Mouse (Mus musculus) kidney, postnatal 4 days (tissue): ENCODE results near the gene Alkbh4.
A peak's percentile ranks its signal among the peaks of the same experiment; 100 is the strongest.
"Not testable (repeated sequence)": the region's sequence is repeated elsewhere in the genome, so short reads cannot be mapped to it uniquely, and the experiment has no call there.

Experiments used
- DNase-seq, 2 experiments: peaks; one replicate each; pipeline ENCODE4 v3.0.0; 2021; ENCODE audit warnings: mixed read lengths in 2 of 2

Gene Alkbh4

DNA sequence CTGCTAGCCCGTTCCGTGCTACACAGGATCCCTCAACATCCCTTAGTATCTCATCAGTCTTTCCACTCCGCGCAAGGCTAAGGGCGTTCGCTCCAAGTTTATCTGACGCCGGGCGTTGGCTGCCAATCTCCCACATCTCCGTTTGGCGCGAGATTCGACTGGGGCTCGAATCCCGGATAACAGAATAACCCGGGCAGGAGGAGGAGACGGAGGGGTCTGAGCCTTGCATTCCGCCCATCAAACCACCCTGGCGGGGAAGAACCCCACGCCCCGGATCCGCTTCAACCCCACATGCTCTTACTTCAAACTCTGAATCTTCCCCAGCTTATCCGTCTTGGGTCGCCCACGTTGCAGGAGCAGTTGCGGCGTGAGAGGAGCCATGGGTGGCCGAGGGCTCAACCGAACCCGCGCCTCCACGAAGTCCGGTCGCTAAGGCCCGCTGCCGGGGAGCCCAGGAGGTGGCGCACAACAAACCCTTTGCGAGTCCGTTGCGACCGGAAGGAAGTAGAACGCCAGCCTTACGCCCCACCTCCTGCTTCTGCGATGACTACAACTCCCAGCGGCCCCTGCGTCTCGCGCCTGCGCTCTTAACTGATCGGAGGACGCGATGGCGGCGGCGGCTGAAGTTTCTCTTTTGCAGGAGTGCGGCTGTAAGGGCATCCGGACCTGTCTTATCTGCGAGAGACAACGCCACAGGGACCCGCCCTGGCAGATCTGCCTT is at the start of gene Alkbh4, which contains the start of gene Lrwd1:
Gene Alkbh4, plus strand, starts transcription at position 576 of the 721 bp plus-strand sequence.
Gene Lrwd1, minus strand, starts transcription at position 504 of the 721 bp plus-strand sequence.
- peak; percentile 97 to 98 for DNase-seq

DNA sequence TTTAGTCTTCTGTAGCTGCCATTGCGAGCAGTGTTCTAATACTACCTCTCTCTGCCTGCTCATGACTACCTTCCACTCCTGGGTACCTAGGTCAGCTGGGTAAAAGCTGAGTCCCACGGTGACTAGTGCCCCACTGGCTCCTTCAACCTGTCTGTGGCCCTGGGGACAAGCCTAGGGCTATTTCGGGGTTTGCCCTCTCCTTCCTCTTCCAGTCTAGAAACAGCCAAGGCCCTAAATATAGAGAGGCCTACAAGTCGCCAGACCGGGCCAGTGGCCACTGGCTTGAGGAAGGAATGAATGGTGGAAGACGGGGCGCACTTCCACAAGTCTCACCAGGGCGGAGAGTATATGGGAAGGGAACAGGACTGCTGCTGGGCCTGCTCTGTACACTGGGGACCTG is 49.7 kb upstream of the Alkbh4 start:
- DNase-seq = no peak

DNA sequence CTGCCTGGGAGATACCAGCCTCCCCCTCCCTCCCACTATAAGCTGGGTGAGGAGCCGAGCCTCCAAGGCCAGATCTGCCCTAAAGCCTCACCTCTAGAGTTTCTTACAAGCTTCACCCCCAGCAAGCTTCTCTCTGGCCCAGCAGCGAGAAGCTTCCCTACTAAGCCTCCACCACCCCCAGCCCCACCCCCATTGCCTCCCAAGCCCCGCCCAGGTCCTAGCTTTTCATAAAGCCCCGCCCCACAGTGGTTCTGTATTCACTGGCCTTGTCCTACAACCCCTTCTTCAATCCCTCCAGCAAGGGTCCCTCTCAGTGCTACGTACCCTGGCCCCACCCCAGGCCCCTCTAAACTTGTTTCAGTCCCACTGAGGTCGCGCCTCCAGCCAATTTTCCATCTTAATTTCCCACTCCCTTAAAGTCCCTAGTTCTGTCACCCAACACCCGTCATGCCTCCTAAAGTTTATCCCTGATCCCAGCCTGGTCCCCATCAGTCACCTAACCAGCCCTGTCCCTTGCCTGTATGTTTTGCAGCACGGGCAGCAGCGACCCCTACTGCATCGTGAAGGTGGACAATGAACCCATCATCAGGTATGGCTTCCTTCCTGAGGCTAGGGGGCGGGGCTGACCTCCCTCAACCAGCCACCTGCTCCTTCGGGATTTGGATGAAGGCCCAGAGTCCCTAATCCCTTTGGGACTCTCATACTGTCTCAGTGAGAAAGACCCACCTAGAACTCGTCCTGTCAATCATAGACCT is 46.9 kb upstream of the Alkbh4 start:
- DNase-seq = peak; percentile 57 to 68

DNA sequence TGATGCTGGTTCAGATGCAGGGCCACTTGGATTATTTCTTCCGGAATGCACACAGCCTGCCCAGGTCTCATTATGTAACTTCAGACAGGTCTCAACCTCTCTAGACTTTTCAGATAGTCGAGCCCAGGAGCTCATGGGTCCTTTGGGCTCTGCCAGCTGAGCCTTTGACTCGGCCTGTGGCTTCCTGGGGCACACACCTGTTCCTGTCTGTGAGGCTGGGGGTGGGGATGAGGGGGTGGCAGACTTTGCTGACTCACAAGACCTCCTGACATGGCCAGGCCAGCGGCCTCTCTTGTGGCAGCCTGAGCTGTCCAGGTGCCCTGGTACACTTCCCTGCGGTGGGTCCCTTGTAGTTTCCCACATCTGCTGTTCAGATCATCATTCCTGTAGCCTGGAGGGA is 44.0 kb upstream of the Alkbh4 start:
- no peak for DNase-seq

DNA sequence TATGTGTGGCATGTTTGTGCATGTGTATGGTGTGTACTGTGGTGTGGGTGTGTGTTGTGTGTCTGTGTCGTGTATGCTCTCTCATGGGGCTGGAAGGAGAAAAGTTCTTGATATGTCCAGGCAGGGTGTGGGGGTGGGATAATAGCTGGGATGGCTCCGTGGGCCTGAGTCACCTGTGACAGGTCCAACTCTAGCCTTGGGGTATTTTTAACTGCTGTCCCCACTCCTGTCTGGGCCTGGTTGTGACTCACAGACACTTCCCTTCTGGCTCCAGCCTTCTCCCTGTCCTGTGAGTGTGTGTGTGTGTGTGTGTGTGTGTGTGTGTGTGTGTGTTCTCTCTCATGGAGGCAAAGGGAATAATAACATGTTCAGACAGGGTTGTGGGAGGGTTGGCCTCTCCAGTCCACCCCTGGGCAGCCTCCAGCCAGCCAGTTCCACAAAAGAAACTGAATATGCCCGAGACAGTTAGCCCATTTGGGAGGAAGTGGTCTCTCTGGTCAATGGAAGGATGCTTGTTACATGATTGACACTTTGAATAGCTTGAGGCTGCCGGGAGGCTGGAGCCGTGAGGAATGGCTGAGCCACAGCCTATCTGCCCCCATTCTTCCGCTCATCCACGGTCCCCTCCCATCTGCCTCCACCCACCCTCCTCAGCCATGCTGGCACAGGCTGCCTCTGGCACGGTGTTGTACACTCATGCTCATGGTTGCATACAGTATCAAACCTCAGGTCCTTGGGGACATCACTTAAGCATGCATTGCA is 41.5 kb upstream of the Alkbh4 start:
- DNase-seq = no peak

DNA sequence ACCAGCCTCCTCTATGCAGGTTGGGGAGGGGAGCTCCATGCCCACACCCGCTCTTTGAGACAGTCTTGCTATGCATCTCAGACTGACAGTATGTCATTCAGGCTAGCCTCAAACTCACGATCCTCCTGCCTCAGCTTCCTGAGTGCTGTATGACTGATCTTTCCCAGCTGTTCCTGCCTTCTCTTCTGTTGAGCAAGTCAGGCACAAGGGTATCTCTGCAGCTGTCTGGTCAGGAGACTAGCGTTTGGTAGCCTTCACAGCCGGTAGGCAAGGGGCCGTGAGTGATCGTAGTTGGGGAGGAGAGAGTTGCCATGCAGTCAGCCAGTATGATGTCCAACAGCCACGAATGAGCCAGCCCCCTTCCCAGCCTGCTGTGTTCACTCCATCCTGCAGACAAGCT is 40.9 kb upstream of the Alkbh4 start:
- DNase-seq = no peak

DNA sequence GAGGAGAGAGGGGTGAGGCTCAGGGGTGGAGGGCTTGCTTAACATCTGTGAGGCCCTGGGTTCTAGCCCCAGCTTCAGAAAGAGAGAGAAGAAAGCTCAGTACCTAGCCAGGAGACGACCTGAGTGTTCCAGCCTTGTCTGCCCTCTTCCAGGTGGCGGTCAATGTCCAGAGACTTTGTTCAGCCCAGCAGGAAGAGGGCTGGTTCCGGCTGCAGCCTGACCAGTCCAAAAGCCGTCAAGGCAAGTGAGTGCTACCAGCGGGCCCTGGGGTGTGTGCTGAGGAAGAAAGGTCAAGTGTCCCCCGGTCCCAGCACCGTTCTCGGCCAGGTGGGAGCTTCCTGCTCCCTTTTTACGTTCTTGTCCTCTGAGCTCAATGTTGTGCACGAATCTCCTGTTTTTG is 37.4 kb upstream of the Alkbh4 start:
- DNase-seq = peak in 1 of 2 experiments; percentile 25

DNA sequence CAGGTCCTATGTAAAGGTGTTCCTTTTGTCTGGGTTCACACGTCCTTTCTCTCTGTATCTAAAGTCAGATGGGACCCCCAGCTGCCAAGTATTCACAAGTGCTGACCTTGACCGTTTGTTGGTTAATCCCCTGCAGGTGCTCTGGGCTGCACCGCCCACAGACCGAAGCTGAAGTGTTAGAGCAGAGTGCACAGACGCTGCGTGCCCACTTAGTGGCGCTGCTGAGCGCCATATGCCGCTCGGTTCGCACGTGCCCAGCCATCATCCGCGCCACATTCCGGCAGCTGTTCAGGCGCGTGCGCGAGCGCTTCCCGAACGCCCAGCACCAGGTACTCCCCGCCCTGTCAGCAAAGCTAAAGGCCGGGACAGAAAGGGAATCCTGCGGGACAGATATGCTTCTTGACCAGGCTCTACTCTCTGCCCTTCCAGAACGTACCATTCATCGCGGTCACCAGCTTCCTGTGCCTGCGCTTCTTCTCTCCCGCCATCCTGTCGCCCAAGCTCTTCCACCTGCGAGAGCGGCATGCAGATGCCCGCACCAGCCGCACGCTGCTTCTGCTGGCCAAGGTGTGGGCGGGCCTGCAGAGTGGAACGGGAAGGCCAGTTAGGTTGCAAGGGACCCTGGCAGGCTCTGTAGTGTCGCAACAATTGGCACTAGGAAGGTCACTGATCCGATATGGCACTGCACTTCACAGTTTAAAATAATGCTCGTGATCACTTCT is 33.7 kb upstream of the Alkbh4 start:
- DNase-seq = peak; percentile 80 to 87

DNA sequence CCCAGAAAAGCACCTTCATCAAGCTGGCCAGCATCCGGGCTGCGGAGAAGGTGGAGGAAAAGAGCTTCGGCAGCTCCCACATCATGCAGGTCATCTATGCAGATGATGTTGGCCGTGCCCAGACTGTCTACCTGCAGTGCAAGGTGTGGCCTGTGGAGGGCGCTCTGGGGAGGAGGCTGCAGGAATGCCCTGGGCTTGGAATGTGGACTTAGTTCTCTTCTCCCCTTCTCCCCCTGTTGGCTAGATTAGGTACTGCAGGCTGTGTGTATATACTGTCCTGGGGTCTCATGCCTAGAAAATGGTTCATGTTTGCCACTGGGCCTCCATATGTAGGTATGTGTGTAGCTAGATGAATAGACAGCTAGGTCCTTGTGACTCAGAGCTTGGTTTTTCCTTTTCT is 31.4 kb upstream of the Alkbh4 start:
- DNase-seq = peak; percentile 52 to 69

DNA sequence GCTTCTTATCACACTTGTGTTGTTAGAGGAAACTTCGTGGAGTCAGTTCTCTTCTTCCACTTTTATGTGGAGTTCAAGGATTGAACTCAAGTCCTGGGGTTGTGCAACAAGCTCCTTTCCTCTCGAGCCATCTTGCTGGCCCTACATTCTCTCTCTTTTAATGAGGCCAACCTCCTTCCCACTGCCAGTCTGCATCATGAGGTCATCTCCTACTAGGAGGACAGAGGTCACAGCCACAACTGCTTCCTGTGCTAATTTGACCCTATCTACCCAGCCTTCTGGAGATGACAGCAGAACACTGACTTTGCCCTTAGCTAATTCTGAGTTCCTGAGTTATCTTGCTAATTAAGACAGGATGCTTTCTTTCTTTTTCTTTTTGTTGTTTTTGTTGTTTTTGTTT is 27.5 kb upstream of the Alkbh4 start:
- no peak for DNase-seq

DNA sequence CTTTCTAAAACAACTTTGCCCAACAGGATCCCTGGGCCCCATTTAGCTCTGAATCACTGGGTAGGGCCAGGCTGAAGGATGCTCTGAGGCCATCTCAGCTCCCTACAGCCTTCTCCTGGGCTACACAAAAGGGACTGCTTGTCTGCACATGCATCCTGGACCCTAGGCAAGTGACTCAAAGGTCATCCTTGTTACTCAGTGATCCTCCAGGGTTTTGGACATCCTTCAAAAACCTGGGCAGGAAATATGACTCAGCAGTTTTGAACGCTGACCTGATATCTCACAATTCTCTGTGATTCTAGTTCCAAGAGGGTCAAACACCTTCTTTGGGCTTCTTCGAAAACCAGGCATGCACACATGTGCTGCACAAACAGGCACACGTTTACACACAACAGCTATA is 26.9 kb upstream of the Alkbh4 start:
- no peak for DNase-seq

DNA sequence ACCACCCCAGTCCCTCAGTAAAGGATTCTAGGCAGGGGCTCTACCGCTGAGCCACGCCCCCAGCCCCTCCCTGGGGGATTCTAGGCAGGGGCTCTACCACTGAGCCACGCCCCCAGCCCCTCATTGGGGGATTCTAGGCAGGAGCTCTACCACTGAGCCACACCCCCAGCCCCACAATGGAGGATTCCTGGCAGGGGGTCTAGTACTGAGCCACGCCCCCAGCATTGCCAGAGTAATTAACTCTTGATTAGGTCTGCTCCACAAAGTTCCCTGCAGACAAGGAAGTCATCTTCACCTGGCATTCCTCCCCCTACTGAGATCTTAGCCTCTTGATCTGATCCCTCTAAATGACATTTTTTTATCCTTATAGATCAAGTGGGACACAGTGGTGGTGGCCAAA is 22.4 kb upstream of the Alkbh4 start:
- DNase-seq = not testable (repeated sequence)

DNA sequence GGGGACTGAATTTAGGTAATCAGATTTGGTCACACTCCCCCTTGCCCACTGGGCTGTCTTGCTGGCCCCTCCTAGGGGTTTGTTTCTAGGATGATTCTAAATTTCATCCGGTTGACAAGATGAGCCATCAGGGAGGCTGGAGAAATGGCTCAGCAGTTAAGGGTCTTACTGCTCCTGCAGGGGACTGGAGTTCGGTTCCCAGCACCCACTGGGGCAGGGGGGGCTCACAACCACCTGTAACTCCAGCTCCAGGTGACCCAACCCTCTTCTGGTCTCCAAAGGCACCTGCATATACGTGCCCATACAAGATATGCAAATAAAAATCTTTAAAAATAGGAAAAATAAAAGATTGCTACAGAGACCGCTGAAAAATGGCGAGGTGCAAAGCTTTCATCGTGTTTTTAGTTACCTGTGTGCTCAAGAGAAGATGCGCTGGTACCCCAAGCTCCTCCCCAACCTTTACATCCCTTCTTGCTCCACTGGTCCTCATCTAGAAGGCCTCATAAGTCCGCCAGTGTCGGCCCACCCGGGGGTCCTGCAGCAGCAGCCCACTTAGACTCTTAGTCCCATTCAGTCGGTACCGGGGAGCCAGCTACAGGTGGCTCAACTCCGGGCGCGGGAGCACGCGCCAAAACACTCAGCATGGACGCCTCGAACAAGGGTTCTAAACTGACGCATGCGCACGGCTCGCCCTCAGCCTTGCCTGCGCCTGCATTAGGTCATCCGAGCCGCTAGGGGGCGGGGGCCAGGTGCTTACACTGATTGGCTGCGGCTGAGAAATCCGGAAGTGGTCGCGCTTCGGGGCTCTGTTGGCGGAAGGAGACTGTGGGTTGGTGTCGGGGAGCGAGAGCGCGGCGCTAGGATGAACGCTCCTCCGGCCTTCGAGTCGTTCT is 19.8 kb upstream of the Alkbh4 start, which contains the start of gene Polr2j:
Gene Polr2j, plus strand, starts transcription at position 741 of the 893 bp plus-strand sequence.
- DNase-seq = peak; percentile 98

DNA sequence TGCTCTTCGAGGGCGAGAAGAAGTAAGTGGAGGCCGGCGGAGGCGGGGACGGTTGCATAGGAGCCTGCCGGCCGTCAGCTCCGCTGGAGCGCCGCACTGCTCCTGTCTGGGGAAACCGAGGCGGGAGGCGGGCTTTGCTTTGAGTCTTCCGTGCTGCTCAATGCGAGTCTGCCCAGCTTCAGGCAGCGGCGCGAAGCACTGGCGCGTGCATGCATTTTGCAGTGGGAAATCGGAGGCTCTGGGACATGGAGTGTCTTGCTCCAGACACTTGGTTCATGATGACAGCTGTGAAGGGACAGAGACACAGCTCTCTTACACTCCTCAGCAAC is 19.2 kb upstream of the Alkbh4 start:
- DNase-seq = no peak

DNA sequence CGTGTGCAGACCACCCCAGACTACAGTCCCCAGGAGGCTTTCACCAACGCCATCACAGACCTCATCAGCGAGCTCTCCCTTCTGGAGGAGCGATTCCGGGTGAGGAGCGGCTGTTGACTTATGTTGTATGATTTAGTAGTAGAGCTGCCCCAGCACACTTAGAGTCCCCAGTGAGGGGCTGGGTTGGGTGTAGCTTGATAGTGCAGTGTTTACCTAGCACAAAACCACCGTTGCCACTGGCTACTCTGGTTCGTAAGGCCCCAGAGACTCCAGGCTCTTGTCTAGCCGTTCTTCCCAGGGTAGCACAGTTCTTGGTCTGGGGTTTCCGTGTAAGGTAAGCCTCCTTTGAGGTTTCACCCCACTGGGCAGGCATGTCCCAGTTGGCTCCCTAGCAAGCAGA is 13.8 kb upstream of the Alkbh4 start:
- no peak for DNase-seq

DNA sequence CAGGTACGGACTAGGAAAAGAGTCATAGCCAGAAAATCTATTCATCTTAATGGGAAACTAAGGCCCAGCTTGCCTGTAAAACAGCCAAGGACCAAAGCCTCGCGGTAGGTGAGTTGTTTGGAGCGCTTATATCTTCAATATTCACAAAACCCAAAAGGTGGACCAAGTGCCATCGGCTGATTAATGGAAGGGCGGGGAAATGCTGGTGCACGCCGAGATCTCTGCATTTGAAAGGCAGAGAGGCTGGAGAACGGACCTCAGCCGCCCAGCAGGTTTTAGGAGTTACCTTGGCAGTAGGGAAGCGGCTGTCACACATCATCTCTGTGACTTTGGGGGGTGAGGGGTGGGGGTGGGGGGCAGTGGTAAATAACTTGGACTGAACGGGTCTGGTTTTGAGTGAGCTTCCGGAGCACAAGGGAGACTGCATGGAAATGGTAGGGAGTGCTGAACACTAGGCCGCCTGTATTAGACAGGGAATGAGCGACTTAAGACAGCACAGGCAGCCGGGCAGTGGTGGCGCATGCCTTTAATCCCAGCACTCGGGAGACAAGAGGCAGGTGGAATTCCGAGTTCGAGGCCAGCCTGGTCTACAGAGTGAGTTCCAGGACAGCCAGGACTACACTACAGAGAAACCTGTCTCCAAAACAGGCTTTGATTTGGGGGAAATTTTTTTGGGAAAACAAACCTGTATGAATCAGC is 495 bp downstream of the Alkbh4 start:
- peak; percentile 24 to 35 for DNase-seq

DNA sequence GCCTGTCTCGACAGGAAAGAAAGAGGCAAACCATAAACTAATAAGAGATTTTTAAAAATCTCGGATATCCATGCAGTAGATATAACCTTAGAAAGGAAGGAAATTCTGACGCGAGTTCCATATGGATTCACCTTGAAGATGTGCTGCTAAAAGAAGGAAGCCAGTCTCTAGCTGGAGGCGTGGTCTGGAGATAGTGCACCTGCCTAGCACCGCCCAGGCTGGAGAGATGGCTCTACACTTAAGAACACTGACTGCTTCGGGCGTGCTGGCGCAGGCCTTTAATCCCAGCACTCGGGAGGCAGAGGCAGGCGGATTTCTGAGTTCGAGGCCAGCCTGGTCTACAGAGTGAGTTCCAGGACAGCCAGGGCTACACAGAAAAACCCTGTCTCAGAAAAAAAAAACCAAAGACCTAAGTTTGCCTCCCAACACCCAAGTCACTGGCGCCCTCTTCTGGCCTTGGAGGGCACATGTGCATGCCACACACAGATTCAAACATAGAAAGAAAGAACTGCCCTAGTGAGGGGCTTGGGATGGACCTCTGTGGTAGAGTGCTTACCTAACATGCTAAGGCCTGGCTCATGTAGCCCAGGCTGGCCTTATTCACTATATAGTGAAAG is 1.8 kb downstream of the Alkbh4 start:
- peak; percentile 71 to 79 for DNase-seq

DNA sequence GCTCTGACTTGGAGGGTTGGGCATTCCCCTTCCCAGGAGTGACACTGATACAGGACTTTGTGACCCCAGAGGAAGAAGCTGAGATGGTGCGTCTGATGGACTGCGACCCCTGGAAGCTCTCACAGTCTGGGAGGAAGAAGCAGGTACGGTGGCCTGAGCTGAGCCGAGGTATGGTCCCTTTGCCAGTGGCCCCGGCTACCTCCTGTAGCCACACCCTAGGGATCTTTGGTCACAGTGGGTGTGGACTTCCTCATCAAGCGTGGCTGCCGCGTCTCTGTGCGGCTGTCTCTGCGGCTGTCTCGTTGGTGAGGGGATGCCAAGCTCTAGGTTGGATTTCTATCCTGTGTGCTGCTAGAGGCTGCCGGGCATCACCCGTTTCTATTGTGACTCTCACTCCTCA is 3.4 kb downstream of the Alkbh4 start:
- no peak for DNase-seq

DNA sequence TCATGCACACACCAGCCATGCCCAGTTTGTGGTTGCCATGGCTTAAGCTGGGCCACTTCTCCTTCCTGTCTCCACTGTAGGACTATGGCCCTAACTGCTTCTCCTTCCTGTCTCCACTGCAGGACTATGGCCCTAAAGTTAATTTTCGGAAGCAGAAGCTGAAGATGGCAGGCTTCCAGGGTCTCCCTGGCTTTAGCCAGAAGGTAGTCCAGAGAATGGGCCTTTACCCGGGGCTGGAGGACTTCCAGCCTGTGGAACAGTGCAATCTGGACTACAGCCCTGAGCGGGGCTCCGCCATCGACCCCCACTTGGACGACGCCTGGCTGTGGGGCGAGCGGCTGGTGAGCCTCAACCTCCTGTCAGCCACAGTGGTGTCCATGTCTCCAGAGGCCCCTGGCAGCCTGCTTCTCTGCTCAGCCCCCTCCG is 4.1 kb downstream of the Alkbh4 start:
- no peak for DNase-seq

DNA sequence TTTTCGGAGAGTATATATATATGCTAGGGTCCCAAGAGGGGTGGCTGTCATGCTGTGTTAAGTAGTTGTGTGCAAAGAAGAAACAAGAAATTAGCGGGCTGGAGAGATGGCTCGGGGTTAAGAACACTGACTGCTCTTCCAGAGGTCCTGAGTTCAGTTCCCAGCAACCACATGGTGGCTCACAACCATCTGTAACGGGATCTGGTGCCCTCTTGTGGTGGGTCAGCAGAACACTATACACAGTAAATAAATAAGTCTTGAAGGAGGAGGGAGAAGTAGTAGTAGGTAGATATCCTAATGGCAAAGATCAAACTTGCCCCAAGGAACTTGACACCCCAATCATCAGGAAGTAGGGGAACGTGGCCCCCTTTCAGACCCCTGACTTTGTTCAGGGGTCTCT is 6.8 kb downstream of the Alkbh4 start:
- no peak for DNase-seq
